Comparison of ENCODE assay signal across 20 mouse cellular contexts in the genomic region with DNA sequence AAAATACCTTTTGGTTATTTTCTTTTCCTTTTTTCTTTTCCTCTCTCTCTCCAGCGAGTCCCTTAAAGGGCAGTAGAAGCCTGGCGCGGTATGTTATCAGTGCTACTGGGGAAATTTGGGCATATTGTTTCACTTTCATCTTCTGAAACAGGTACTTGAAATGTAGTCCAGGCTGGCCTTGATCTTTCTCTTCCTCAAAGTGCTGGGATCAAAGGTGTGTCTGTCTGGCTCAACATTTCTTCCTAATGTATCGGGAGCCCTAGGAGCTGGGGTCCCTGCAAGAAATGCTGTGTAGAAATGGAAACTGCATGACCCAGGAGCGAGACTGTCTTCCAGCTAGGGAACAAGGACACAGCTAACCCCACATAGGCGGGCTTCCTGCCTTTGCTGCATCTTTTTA. TPM values are rescaled to one million over a fixed set of nuclear protein-coding genes. Genes with fewer than 3 reads are reported as not detected.
"Had no signal": no experiment of that assay in that cellular context is flagged by ENCODE, and none has a peak within 500 bp of the region (broad histone marks: within the 10 kb centered on the region; RNA-seq: fewer than 3 reads in every experiment).

No protein-coding gene starts in this region.

- H3K4me1 ChIP-seq: intestine, embryonic 15.5 days; liver, embryonic 15.5 days; stomach, embryonic 15.5 days had no signal

- H3K9me3 ChIP-seq: intestine, embryonic 15.5 days; liver, embryonic 15.5 days; midbrain, embryonic 10.5 days; stomach, embryonic 15.5 days had no signal

- ATAC-seq: intestine, embryonic 15.5 days; midbrain, embryonic 16.5 days had no signal

- H3K4me2 ChIP-seq: intestine, embryonic 15.5 days; liver, embryonic 11.5 days; liver, embryonic 15.5 days; stomach, embryonic 15.5 days had no signal

- H3K36me3 ChIP-seq: intestine, embryonic 15.5 days; liver, embryonic 15.5 days; midbrain, embryonic 10.5 days; stomach, embryonic 15.5 days had no signal

- H3K9ac ChIP-seq: intestine, embryonic 15.5 days; liver, embryonic 15.5 days; stomach, embryonic 15.5 days had no signal

- DNase-seq: kidney, adult 18-20 months; kidney, postnatal 10 days; kidney, postnatal 4 days; lung, adult 2 months; lung, postnatal 10 days; lung, postnatal 4 days; spleen, adult 18-20 months; thymus, adult 2 months; thymus, postnatal 25 days had no signal

- H3K27me3 ChIP-seq: intestine, embryonic 15.5 days; liver, embryonic 15.5 days; stomach, embryonic 15.5 days had no signal

- H3K27ac ChIP-seq: intestine, embryonic 15.5 days; left cerebral cortex, adult 2 months; liver, embryonic 15.5 days; midbrain, embryonic 10.5 days; stomach, embryonic 15.5 days had no signal

- H3K4me3 ChIP-seq: intestine, embryonic 15.5 days; left cerebral cortex, adult 2 months; liver, embryonic 15.5 days; midbrain, embryonic 10.5 days; stomach, embryonic 15.5 days had no signal

RNA-seq across cellular contexts. Expression of a gene that starts 49.1 kb away (rescaled TPM):
- total RNA-seq: megakaryocyte, adult 5-6 weeks; neutrophil, adult 5-6 weeks had no signal
- polyA plus RNA-seq: intestine, embryonic 15.5 days; liver, embryonic 11.5 days; liver, embryonic 15.5 days; stomach, embryonic 15.5 days; testis, adult 2 months; thymus, adult 2 months; urinary bladder, adult 2 months had no signal
